Mouse (Mus musculus): ENCODE results near the gene Olfr531.

Gene Olfr531

GRCm38 (mm10) chr7:140402818-140403217 is at the start of gene Olfr531:
TSS of gene Olfr531 (minus strand) at chr7:140402918.
- in situ Hi-C loops (cut with MboI) = no loop called here

GRCm38 (mm10) chr7:140443141-140443540 is 40.4 kb upstream of the Olfr531 start:
- in situ Hi-C loops (cut with MboI) = no loop called here

- in situ Hi-C loops (cut with MboI) = no loop called here
Measured at GRCm38 (mm10) chr7:140421539-140421938, 18.8 kb upstream of the Olfr531 start, which contains the start of gene Olfr532. TSS of gene Olfr532 (minus strand) at chr7:140421639.

GRCm38 (mm10) chr7:140376911-140377310 is 25.8 kb downstream of the Olfr531 start:
- in situ Hi-C loops (cut with MboI) = no loop called here

- in situ Hi-C loops (cut with MboI) = no loop called here
Measured at GRCm38 (mm10) chr7:140376231-140376630, 26.5 kb downstream of the Olfr531 start, which contains the start of gene Olfr530. TSS of gene Olfr530 (minus strand) at chr7:140376331.

- in situ Hi-C loops (cut with MboI) = no loop called here
Measured at GRCm38 (mm10) chr7:140374300-140374699, 28.4 kb downstream of the Olfr531 start.

- in situ Hi-C loops (cut with MboI) = no loop called here
Measured at GRCm38 (mm10) chr7:140361571-140361970, 41.1 kb downstream of the Olfr531 start, which contains the start of gene Olfr60. TSS of gene Olfr60 (minus strand) at chr7:140361671.
